Mouse (Mus musculus): ENCODE results near the gene Erp27.
"Not testable (repeated sequence)": the region's sequence is repeated elsewhere in the genome, so short reads cannot be mapped to it uniquely, and the experiment has no call there.

The Erp27 gene

GRCm38 (mm10) chr6:136922080-136922479, at the start of gene Erp27:
TSS of gene Erp27 (minus strand) at chr6:136922180.
- DNase-seq (ENCODE audit: low spot score) = no peak

DNA sequence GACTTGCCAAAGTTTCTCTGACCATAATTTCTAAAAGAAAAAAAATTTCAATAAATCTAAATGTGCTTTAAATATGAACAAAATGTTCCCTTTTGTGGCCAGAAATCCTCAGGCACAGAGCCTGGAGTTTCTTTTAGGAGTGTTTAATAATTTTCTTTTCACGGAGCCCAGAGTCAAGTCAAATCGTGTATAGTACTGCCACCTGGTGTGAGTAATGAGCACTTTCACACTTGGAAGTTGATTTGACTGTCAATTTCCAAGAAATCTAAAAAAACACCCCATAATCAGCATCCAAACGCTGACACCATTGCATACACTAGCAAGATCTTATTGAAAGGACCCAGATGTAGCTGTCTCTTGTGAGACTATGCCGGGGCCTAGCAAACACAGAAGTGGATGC, 46.9 kb upstream of the Erp27 start:
- not testable (repeated sequence) for DNase-seq (ENCODE audit: low spot score)

GRCm38 (mm10) chr6:136967466-136967865, 45.5 kb upstream of the Erp27 start:
- DNase-seq (ENCODE audit: low spot score) = no peak

DNA sequence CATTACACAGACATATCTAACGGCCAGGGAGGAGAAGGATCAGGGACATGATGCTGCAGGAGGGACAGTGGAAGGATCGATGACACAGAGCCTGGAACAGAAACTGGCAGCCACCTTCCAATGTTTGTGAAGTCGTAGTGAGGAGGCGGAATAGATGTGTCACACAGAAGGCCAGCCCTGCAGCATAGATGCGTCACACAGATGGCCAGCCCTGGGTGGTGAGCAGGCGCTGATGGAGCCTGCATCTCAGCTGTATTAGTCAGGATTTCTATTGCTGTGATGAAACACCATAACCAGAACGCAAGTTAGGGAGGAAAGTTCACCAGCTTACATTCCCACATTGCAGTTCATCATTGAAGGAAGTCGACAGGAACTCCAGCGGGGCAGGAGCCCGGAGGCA, 43.9 kb upstream of the Erp27 start:
- DNase-seq (ENCODE audit: low spot score) = no peak

DNA sequence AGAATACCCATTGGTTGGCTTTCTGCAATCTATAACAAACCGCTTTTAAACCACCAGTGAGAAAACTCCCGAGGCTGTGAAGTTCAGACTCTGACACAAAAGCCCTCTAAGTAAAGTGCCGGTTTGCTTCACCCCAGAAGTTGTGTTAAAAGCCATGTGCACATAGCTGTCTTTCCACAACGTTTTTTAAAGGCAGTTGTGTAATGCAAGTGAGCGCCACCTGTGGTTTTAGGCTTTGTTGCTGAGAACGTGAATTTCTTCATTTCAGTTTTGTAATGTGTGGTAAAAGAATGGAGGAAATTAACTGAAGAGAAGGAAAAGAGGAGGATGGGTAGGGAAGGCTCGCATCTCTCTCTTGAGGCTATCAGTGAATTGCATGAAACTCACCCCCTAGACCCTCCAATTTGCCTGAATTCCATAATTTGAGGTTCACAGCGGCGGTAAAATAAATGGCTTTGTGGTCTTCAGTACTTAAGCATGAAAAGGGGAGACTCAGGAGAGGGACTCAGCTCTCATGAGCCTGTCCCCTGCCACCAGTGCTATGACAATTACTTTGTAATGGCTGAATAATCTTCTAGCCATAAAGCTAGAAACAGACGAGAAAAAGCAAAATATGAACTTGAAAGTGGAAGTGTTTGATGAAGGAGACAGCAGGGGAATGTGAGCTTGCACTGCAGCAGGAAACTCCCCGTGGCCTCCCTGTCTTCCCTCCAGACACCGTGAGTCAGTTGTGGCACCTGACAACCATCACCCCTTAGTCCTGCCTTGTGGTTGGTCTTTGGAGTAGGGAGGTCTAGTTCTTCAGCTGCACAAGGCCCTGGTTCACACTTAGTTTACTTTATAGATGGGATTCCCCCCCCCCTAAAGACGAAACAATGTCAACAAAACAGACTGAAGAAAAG, 42.9 kb upstream of the Erp27 start:
- DNase-seq (ENCODE audit: low spot score) = no peak

DNA sequence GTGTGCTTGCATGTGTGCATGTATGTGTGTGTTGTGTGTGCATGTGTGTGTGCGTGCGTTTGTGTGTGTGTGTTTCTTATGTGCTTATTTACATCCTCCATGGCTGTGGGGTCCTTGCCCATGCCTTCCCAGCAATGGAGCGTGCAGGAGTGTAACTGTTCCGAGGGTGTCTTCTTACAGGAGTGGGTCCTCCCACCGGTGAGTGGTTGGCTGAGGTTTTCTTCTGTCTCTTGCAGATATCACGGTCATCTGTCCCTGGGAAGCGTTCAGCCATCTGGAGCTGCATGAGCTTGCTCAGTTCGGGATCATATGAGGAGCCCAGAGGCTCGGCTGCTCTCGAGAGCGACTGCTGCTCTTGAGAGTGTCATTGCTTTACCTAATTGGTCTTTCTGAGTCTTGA, 41.0 kb upstream of the Erp27 start:
- DNase-seq (ENCODE audit: low spot score) = no peak

- no peak for DNase-seq (ENCODE audit: low spot score)
These were observed 37.2 kb upstream of the Erp27 start for GRCm38 (mm10) chr6:136959131-136959530.

- DNase-seq (ENCODE audit: low spot score) = no peak
These were observed 35.1 kb upstream of the Erp27 start for GRCm38 (mm10) chr6:136957062-136957461.

GRCm38 (mm10) chr6:136955240-136955639, 33.3 kb upstream of the Erp27 start:
- DNase-seq (ENCODE audit: low spot score) = no peak

DNA sequence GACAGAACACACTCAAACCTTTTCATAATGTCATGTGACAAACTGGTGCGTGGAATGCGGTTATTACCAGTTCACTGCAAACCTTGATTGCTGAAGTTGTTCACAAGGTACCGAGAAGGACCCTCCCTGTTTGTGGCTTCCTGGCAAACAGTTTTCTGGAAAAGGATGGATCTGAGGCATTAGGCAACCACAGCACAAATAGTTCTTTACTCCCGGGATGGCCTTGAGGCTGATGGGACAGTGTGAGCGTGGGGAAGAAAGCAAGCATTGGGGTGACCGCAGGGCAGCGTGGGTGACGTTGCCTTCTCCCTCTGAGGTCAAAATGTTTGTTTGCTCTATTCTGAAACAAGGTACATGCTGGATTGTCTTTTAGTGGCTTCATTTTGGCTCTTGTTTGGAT, 32.7 kb upstream of the Erp27 start:
- DNase-seq (ENCODE audit: low spot score) = no peak

DNA sequence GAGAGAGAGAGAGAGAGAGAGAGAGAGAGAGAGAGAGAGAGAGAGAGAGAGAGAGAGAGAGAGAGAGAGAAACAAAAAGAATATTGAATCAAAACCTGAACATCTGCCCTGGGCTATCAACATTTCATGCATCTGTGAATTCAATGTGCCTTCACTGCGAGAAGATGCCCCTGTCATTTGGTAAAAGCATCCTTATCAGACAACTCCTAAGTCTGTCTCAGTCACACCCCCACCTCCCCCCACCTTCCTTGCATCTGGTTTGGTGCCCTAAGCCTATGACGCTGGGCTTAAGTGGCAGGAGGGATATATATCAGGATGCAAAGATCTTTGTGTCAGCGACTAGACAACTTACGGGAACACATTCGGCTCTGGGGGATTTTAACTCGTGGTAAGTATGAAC, 32.2 kb upstream of the Erp27 start:
- no peak for DNase-seq (ENCODE audit: low spot score)

DNA sequence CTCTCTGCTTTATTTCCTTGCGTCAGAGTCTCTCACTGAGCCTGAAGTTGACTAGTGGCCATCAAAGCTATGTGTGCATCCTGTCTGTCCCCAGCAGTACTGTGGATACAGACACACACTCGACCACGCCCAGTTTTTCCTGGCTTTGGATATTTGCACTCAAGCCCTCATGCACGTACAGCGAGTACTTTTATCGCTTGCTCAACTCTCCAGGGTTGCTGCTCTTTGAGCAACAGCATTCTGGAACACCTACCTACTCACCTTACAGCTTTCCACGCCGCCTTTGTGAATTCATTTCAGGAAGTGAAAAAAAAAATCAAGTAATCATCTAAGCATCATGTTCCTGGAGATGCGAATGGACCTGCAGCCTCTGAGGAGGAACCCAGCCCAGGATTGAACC, 30.9 kb upstream of the Erp27 start:
- DNase-seq (ENCODE audit: low spot score) = no peak

GRCm38 (mm10) chr6:136950171-136950570, 28.2 kb upstream of the Erp27 start:
- DNase-seq (ENCODE audit: low spot score) = no peak

DNA sequence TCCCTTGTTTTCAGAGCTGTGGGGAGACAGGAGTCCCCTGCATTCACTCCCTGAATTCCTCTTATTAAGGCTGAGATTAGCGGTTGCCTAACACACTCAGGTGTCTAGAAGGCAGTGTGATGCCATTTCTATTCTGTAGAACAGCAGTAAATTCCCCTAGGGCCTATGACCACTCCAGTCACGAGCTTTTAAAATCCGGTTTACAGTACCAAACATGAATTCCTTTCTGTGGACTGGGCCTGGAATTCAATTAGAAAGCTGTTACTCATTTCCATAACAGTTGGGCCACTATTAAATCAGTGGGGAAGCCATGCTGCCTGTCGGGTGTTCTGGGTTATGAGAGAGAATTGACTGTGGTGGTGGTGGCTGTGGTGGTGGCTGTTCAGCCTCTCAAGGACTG, 25.7 kb upstream of the Erp27 start:
- DNase-seq (ENCODE audit: low spot score) = no peak

GRCm38 (mm10) chr6:136946943-136947342, 25.0 kb upstream of the Erp27 start:
- no peak for DNase-seq (ENCODE audit: low spot score)

DNA sequence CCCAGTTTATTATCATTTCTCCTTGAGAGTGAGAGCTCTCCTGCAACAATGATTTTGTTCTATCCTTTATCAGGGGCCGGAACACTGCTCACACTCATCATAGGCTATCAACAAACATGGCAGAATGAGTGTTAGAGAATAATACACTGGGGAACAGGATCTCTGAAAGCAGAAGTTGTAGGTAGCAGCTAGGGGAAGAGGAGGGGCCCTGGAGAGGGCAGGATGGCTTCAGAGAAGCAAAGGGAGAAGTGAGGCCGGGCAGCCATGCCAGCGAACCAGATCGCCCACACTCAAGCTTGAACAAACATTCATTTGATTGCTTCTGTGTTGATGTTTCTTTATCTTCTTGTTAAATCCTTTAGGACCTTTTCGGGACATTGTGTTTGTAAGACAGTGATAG, 24.3 kb upstream of the Erp27 start:
- DNase-seq (ENCODE audit: low spot score) = no peak

DNA sequence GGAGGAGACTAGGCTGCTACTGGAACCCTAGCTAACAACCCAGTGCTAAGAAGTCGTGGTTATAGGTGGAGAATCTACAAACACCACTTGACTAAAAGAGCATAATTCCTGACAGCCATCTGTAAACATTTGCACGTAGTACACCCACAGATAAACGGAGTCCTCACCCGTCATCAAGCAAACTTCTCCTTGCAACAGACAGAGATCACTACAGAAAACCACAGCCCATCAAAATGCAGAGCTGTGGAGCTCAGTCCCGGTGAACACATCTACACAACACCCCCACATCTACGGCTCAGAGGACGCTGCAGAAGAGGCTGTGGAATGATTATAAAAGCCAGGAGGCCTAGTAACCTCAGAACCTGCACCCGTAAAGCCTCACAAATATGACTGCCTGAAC, 22.5 kb upstream of the Erp27 start:
- DNase-seq (ENCODE audit: low spot score) = no peak

DNA sequence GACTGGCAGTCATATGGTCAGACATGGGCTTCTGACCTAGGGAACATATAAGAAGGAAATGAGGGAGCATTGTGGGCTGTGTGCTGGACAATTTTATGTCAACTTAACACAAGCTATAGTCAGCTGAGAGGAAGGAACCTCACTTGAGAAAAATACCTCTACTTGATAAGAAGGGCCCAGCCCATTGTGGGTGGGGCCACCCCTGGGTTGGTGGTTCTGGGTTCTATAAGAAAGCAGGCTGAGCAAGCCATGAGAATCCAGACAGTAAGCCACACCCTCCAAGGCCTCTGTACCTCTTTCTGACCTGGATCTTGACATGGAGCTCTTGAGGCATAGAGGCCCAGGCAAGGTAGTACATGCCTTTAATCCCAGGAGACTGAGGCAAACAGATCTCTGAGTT, 21.4 kb upstream of the Erp27 start:
- DNase-seq (ENCODE audit: low spot score) = no peak

DNA sequence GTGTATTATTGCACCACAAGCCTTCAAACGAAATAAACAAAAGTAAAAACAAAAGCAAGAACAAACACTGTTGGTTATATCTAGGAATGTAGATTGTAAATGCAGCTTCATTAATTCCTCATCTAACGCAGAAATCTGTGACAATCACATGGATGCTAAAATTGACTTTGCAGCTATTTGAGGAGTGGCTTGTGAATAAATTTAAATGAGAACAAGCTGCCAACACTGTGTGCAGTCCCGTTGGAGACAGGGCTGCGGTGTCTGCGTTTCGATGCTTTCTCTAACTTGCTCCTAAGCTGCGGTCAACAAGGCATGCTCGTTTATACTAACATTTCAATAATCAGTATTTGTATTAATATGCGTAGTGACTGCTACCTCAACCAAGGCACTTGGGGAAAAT, 20.3 kb upstream of the Erp27 start:
- DNase-seq (ENCODE audit: low spot score) = no peak

DNA sequence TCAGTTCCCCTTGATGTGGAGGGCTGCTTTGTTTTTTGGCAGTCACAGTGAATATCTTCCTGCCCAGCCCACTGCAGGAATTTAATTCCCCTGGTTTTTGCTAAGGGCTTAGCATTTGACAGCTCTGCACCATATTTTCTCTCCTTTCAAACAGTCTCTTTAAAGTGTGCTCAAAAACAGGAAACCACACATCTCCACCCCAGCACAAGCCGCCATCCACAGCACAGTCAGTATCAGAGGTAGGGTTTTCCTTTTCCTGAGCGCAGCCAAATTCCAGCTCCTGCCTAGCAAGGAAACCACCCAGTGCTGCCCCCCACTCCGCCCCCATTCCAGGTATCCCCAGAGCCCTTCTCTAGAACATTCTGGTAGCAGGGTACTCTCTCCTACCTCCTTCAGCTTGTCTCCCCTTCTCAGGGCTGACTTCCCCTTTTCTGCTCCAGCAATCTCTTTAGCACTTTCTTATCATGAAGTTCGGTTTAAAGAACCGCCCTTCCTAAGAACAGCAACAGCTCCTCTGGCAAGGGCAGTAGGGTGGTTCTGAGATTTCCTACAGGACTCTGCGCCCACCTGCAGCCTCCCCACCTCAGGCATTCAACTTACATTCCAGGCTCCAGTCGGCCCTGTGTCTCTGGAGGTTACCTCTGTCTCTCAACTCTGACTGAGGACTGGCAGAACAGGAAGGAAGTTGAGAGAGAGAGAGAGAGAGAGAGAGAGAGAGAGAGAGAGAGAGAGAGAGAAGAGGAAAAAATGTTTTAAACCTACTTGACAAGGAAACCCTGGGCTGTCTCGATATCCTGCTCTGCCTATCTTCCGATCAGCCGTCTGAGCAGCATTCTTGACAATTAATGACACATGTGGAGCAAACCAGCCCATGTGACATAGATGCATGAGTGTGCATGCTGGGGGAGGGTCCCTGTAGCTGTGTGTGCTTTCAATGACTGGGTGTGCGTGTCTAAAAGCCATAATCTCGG, 19.4 kb upstream of the Erp27 start, which contains the start of gene Arhgdib:
Gene Arhgdib, minus strand, starts transcription at position 849 of the 971 bp plus-strand sequence.
- no peak for DNase-seq (ENCODE audit: low spot score)

DNA sequence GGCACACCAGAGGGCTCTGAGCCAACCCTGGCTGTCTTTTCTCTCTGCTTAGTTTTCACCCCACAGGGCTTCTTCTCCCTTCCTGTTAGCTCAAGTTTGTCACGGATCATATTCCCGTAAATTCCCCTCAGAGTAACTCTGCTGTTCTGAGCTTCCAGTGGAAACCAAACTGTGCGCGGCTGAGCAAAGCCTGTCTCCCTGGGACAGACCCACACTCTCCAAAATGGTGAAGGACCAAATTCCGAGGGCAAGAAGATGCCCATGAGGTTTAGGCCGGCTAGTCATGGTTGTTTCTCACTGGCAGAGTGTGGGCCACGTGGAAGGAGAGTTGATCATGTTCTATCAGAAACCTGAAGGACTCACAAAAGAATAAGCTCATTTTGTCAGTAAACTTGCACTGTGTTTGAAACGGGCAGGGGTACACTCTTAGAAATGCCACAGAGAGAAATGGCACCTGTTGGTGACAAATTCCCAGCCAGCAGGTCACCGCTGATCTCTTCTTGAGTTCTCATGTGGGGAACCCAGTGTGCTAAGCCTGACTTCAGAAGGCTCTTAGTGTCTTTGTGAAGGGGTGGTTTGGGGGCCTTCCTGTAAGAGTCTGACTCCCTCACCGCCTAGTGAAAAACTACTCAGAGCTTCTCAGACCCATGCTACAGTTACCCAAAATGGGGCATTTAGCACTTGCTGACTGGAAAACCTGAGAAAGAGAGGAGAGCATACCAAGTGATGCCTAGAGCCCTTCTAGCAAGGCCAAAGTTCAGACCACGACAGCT, 18.4 kb upstream of the Erp27 start:
- DNase-seq (ENCODE audit: low spot score) = no peak
